ENCODE assay signal across 12 mouse cellular contexts in genomic region chr2:18218500-18218899, GRCm38 (mm10).
DNase-seq lines count a peak whose midpoint lies in the region; ATAC-seq and TF ChIP-seq lines count a peak whose summit lies in the region.
"Had no signal": no experiment of that assay in that cellular context is flagged by ENCODE, and none has a peak within 500 bp of the region (broad histone marks: within the 10 kb centered on the region; RNA-seq: fewer than 3 reads in every experiment).

No protein-coding gene starts in this region.

- H3K9ac ChIP-seq in heart, postnatal 0 days (replicated peaks; ENCODE audit: low read depth, low read length), result no peak overlapping the region
- H3K9ac ChIP-seq: embryonic facial prominence, embryonic 13.5 days; liver, embryonic 12.5 days had no signal

- no peak for DNase-seq in heart, postnatal 0 days (ENCODE audit: low spot score)
- no peak for DNase-seq in heart, postnatal 4 days
- DNase-seq in left cerebral cortex, adult 2 months (ENCODE audit: extremely low spot score in 1 of 2, low spot score in 2 of 2), result no peak
- DNase-seq in left cerebral cortex, postnatal 14 days (ENCODE audit: low spot score in 2 of 2), result no peak
- peak; percentile 75 for DNase-seq in cerebellum, adult 9-10 months
- peak; percentile 42 for DNase-seq in skeletal muscle tissue, adult 2 months (ENCODE audit: low read depth, low spot score)
- DNase-seq in yolk sac, embryonic 10.5 days (ENCODE audit: low spot score), result no peak

- peaks cover 23% of the 10 kb centered on the region for H3K4me1 ChIP-seq in heart, postnatal 0 days (ENCODE audit: control insufficient read depth, insufficient read depth)
- H3K4me1 ChIP-seq: forebrain, embryonic 10.5 days; liver, embryonic 12.5 days had no signal

- H3K27ac ChIP-seq in heart, postnatal 0 days (ENCODE audit: low read depth), result peak overlapping the region; percentile 65; the same call in 1 of the 2 replicates
- H3K27ac ChIP-seq in left cerebral cortex, adult 2 months, result peak overlapping the region; percentile 36
- H3K27ac ChIP-seq: forebrain, embryonic 10.5 days; liver, embryonic 12.5 days had no signal

- H3K4me2 ChIP-seq in heart, postnatal 0 days (ENCODE audit: low read depth, low read length), result no peak overlapping the region
- H3K4me2 ChIP-seq: embryonic facial prominence, embryonic 13.5 days; liver, embryonic 12.5 days had no signal

- intact Hi-C loops in left cerebral cortex, adult 2 months (cut with DNase I), result loop anchor here (10.0 kb wide), 1 partner anchor 456 kb away; the partner anchor contains the start of genes Bmi1 and Commd3
- intact Hi-C loops in left cerebral cortex, postnatal 14 days (cut with DNase I), result no loop called here

- WGBS in heart, postnatal 0 days, result 63% methylated on average over 5 of the region's 5 CpGs

- H3K27me3 ChIP-seq in heart, postnatal 0 days (ENCODE audit: control insufficient read depth, insufficient read depth, low read length), result no peaks in the 10 kb centered on the region
- H3K27me3 ChIP-seq: embryonic facial prominence, embryonic 13.5 days; liver, embryonic 12.5 days; megakaryocyte, embryonic 14.5 days had no signal

- peaks cover 31% of the 10 kb centered on the region for H3K36me3 ChIP-seq in heart, postnatal 0 days (replicated peaks; ENCODE audit: control insufficient read depth, insufficient read depth, low read length)

- no peak for TF ChIP-seq EP300 in heart, postnatal 0 days (IDR thresholded peaks at IDR 0.05; ENCODE audit: low read depth)

- H3K4me3 ChIP-seq in heart, postnatal 0 days (ENCODE audit: low read depth, low read length), result no peak overlapping the region
- H3K4me3 ChIP-seq in left cerebral cortex, adult 2 months, result no peak overlapping the region
- H3K4me3 ChIP-seq: embryonic facial prominence, embryonic 13.5 days; forebrain, embryonic 10.5 days; liver, embryonic 12.5 days had no signal

- no peak for TF ChIP-seq CTCF in heart, postnatal 0 days (IDR thresholded peaks at IDR 0.05; ENCODE audit: low read depth)
- TF ChIP-seq CTCF in left cerebral cortex, adult 2 months (IDR thresholded peaks at IDR 0.05), result no peak

- no peaks in the 10 kb centered on the region for H3K9me3 ChIP-seq in heart, postnatal 0 days (replicated peaks; ENCODE audit: control insufficient read depth, low read length)
- H3K9me3 ChIP-seq: embryonic facial prominence, embryonic 13.5 days; forebrain, embryonic 10.5 days; liver, embryonic 12.5 days; megakaryocyte, embryonic 14.5 days had no signal

- no peak for ATAC-seq in heart, postnatal 0 days (ENCODE audit: insufficient read depth, low read depth)
- ATAC-seq: inflammation-experienced regulatory T-cells, adult 6 months; liver, embryonic 12.5 days had no signal

Comparison
In these comparisons a context has a peak if more than half of its experiments do, and no peak if none do; other contexts are left out.
1. DNase-seq: peak in cerebellum, adult 9-10 months (single experiment) and skeletal muscle tissue, adult 2 months (single experiment); none in heart, postnatal 0 days (single experiment), heart, postnatal 4 days (single experiment), left cerebral cortex, adult 2 months (0 of 2), left cerebral cortex, postnatal 14 days (0 of 2) and yolk sac, embryonic 10.5 days (single experiment).